Mouse (Mus musculus): ENCODE data around the gene Atp13a2. TPM values are rescaled to one million over a fixed set of nuclear protein-coding genes. Genes with fewer than 3 reads are reported as not detected.
A peak's percentile ranks its signal among the peaks of the same experiment; 100 is the strongest.

The Atp13a2 gene
- polyA plus RNA-seq, 1 experiment, result 275 TPM

- TF ChIP-seq POLR2A (IDR thresholded peaks at IDR 0.05; ENCODE audit: low read depth, low read length) (no peak), CTCF (IDR thresholded peaks at IDR 0.05; ENCODE audit: extremely low read depth, insufficient read depth, insufficient read length, insufficient replicate concordance) (no peak)
- Histone ChIP-seq H3K27me3 (ENCODE audit: control insufficient read depth, insufficient read depth, low read length) (no peaks in the 10 kb centered on the region), H3K27ac (ENCODE audit: insufficient read depth, low read length) (peak overlapping the region; percentile 48; the same call in 1 of the 2 replicates), H3K4me1 (ENCODE audit: control insufficient read depth, insufficient read depth, insufficient read length) (peaks cover 19% of the 10 kb centered on the region; the same call in 1 of the 2 replicates), H3K36me3 (ENCODE audit: control insufficient read depth, insufficient read depth, low read length) (no peaks in the 10 kb centered on the region), H3K4me3 (ENCODE audit: extremely low read depth, insufficient read depth, insufficient read length) (peak overlapping the region; percentile 30; the same call in 1 of the 2 replicates)
- no peak for DNase-seq (ENCODE audit: low read depth in 1 of 2, low spot score in 2 of 2)
- 45% methylated on average over 17 of the region's 17 CpGs for WGBS
These were observed 29.5 kb upstream of the Atp13a2 start for GRCm38 (mm10) chr4:140957131-140957702.

GRCm38 (mm10) chr4:140957725-140958124 is 28.9 kb upstream of the Atp13a2 start:
- peak overlapping the region; percentile 48; the same call in 1 of the 2 replicates for H3K27ac ChIP-seq (ENCODE audit: insufficient read depth, low read length)

GRCm38 (mm10) chr4:140958319-140958718 is 28.4 kb upstream of the Atp13a2 start:
- DNase-seq (ENCODE audit: low read depth in 1 of 2, low spot score in 2 of 2), result no peak
- no peaks in the 10 kb centered on the region for H3K27me3 ChIP-seq (ENCODE audit: control insufficient read depth, insufficient read depth, low read length)
- H3K4me1 ChIP-seq (ENCODE audit: control insufficient read depth, insufficient read depth, insufficient read length), result peaks cover 13% of the 10 kb centered on the region; the same call in 1 of the 2 replicates

More at GRCm38 (mm10) chr4:140957725-140958124, 28.9 kb upstream of the Atp13a2 start:
- no peaks in the 10 kb centered on the region for H3K27me3 ChIP-seq (ENCODE audit: control insufficient read depth, insufficient read depth, low read length)
- WGBS, result 6% methylated on average over 13 of the region's 13 CpGs
- peak; percentile 42 to 79 for DNase-seq (ENCODE audit: low read depth in 1 of 2, low spot score in 2 of 2)
- H3K4me1 ChIP-seq (ENCODE audit: control insufficient read depth, insufficient read depth, insufficient read length), result peaks cover 18% of the 10 kb centered on the region; the same call in 1 of the 2 replicates
- no peaks in the 10 kb centered on the region for H3K36me3 ChIP-seq (ENCODE audit: control insufficient read depth, insufficient read depth, low read length)
- TF ChIP-seq POLR2A (IDR thresholded peaks at IDR 0.05; ENCODE audit: low read depth, low read length) (no peak), CTCF (IDR thresholded peaks at IDR 0.05; ENCODE audit: extremely low read depth, insufficient read depth, insufficient read length, insufficient replicate concordance) (peak; percentile 99)
- peak overlapping the region; percentile 30; the same call in 1 of the 2 replicates for H3K4me3 ChIP-seq (ENCODE audit: extremely low read depth, insufficient read depth, insufficient read length)

GRCm38 (mm10) chr4:140959128-140959679 is 27.5 kb upstream of the Atp13a2 start:
- no peak for DNase-seq (ENCODE audit: low read depth in 1 of 2, low spot score in 2 of 2)
- 94% methylated on average over 7 of the region's 7 CpGs for WGBS
- H3K36me3 ChIP-seq (ENCODE audit: control insufficient read depth, insufficient read depth, low read length), result no peaks in the 10 kb centered on the region
- H3K27me3 ChIP-seq (ENCODE audit: control insufficient read depth, insufficient read depth, low read length), result no peaks in the 10 kb centered on the region
- peaks cover 8% of the 10 kb centered on the region; the same call in 1 of the 2 replicates for H3K4me1 ChIP-seq (ENCODE audit: control insufficient read depth, insufficient read depth, insufficient read length)
- H3K4me3 ChIP-seq (ENCODE audit: extremely low read depth, insufficient read depth, insufficient read length), result no peak overlapping the region
- TF ChIP-seq POLR2A (IDR thresholded peaks at IDR 0.05; ENCODE audit: low read depth, low read length) (no peak), CTCF (IDR thresholded peaks at IDR 0.05; ENCODE audit: extremely low read depth, insufficient read depth, insufficient read length, insufficient replicate concordance) (no peak)
- H3K27ac ChIP-seq (ENCODE audit: insufficient read depth, low read length), result no peak overlapping the region

More at GRCm38 (mm10) chr4:140958319-140958718, 28.4 kb upstream of the Atp13a2 start:
- Histone ChIP-seq H3K4me3 (ENCODE audit: extremely low read depth, insufficient read depth, insufficient read length) (no peak overlapping the region), H3K36me3 (ENCODE audit: control insufficient read depth, insufficient read depth, low read length) (no peaks in the 10 kb centered on the region), H3K27ac (ENCODE audit: insufficient read depth, low read length) (no peak overlapping the region)
- TF ChIP-seq CTCF (IDR thresholded peaks at IDR 0.05; ENCODE audit: extremely low read depth, insufficient read depth, insufficient read length, insufficient replicate concordance) (no peak), POLR2A (IDR thresholded peaks at IDR 0.05; ENCODE audit: low read depth, low read length) (no peak)
- 58% methylated on average over 6 of the region's 6 CpGs for whole genome bisulfite sequencing

GRCm38 (mm10) chr4:140959715-140960479 is 26.8 kb upstream of the Atp13a2 start:
- no peak for TF ChIP-seq POLR2A (IDR thresholded peaks at IDR 0.05; ENCODE audit: low read depth, low read length)
- no peak for TF ChIP-seq CTCF (IDR thresholded peaks at IDR 0.05; ENCODE audit: extremely low read depth, insufficient read depth, insufficient read length, insufficient replicate concordance)
- Histone ChIP-seq H3K4me1 (ENCODE audit: control insufficient read depth, insufficient read depth, insufficient read length) (peaks cover 10% of the 10 kb centered on the region; the same call in 1 of the 2 replicates), H3K4me3 (ENCODE audit: extremely low read depth, insufficient read depth, insufficient read length) (no peak overlapping the region)

GRCm38 (mm10) chr4:140960781-140961466 is 25.7 kb upstream of the Atp13a2 start, which contains the start of gene Sdhb:
Sdhb (plus strand) TSS chr4:140961203.
- 6% methylated on average over 37 of the region's 37 CpGs for WGBS
- peaks cover 10% of the 10 kb centered on the region; the same call in 1 of the 2 replicates for H3K4me1 ChIP-seq (ENCODE audit: control insufficient read depth, insufficient read depth, insufficient read length)

More at GRCm38 (mm10) chr4:140959715-140960479, 26.8 kb upstream of the Atp13a2 start:
- H3K27ac ChIP-seq (ENCODE audit: insufficient read depth, low read length), result no peak overlapping the region
- DNase-seq (ENCODE audit: low read depth in 1 of 2, low spot score in 2 of 2), result no peak
- H3K27me3 ChIP-seq (ENCODE audit: control insufficient read depth, insufficient read depth, low read length), result no peaks in the 10 kb centered on the region
- H3K36me3 ChIP-seq (ENCODE audit: control insufficient read depth, insufficient read depth, low read length), result no peaks in the 10 kb centered on the region
- WGBS, result 86% methylated on average over 10 of the region's 10 CpGs

More at GRCm38 (mm10) chr4:140960781-140961466, 25.7 kb upstream of the Atp13a2 start, which contains the start of gene Sdhb:
- Histone ChIP-seq H3K27ac (ENCODE audit: insufficient read depth, low read length) (peak within 1 kb of the TSS; percentile 87), H3K4me3 (ENCODE audit: extremely low read depth, insufficient read depth, insufficient read length) (peak within 1 kb of the TSS; percentile 88), H3K27me3 (ENCODE audit: control insufficient read depth, insufficient read depth, low read length) (no peaks in the 10 kb centered on the region), H3K36me3 (ENCODE audit: control insufficient read depth, insufficient read depth, low read length) (no peaks in the 10 kb centered on the region; the same call in 1 of the 2 replicates)
- TF ChIP-seq CTCF (IDR thresholded peaks at IDR 0.05; ENCODE audit: extremely low read depth, insufficient read depth, insufficient read length, insufficient replicate concordance), result no peak
- TF ChIP-seq POLR2A (IDR thresholded peaks at IDR 0.05; ENCODE audit: low read depth, low read length), result no peak
- DNase-seq (ENCODE audit: low read depth in 1 of 2, low spot score in 2 of 2), result peak; percentile 90 to 95
